Mouse (Mus musculus): ENCODE results near the gene Wnt6. TPM values are rescaled to one million over a fixed set of nuclear protein-coding genes. Genes with fewer than 3 reads are reported as not detected.
"Not testable (repeated sequence)": the region's sequence is repeated elsewhere in the genome, so short reads cannot be mapped to it uniquely, and the experiment has no call there.

Gene Wnt6
- polyA plus RNA-seq, 1 experiment from 2014 or later = 0.22 TPM

GRCm38 (mm10) chr1:74809007-74809406 is 37.3 kb downstream of the Wnt6 start:
- Histone ChIP-seq H3K9ac (ENCODE audit: low read depth, low read length) (no peak overlapping the region), H3K27me3 (replicated peaks; ENCODE audit: control insufficient read depth, insufficient read depth, low read length) (peaks cover 48% of the 10 kb centered on the region), H3K4me3 (ENCODE audit: low read length) (no peak overlapping the region), H3K4me1 (ENCODE audit: control insufficient read depth, insufficient read depth, low read length) (peaks cover 17% of the 10 kb centered on the region), H3K9me3 (ENCODE audit: control insufficient read depth, low read length) (no peaks in the 10 kb centered on the region), H3K36me3 (ENCODE audit: control insufficient read depth, insufficient read depth, low read length) (no peaks in the 10 kb centered on the region), H3K4me2 (ENCODE audit: low read depth, low read length) (no peak overlapping the region), H3K27ac (ENCODE audit: low read length) (no peak overlapping the region)
- 56% methylated on average over 10 of the region's 10 CpGs for WGBS
- no peak for ATAC-seq

GRCm38 (mm10) chr1:74814931-74815647 is 43.4 kb downstream of the Wnt6 start:
- no peak overlapping the region for H3K4me2 ChIP-seq (ENCODE audit: low read depth, low read length)
- H3K4me3 ChIP-seq (ENCODE audit: low read length) = no peak overlapping the region
- H3K27ac ChIP-seq (ENCODE audit: low read length) = no peak overlapping the region
- H3K9me3 ChIP-seq (ENCODE audit: control insufficient read depth, low read length) = no peaks in the 10 kb centered on the region
- WGBS = 76% methylated on average over 9 of the region's 9 CpGs
- H3K4me1 ChIP-seq (ENCODE audit: control insufficient read depth, insufficient read depth, low read length) = no peaks in the 10 kb centered on the region
- no peak for ATAC-seq
- H3K36me3 ChIP-seq (ENCODE audit: control insufficient read depth, insufficient read depth, low read length) = no peaks in the 10 kb centered on the region
- H3K9ac ChIP-seq (ENCODE audit: low read depth, low read length) = no peak overlapping the region
- 0 out of 2 replicates have a peak, but pooled peaks cover 2% of the 10 kb centered on the region for H3K27me3 ChIP-seq (replicated peaks; ENCODE audit: control insufficient read depth, insufficient read depth, low read length)

- H3K27me3 ChIP-seq (replicated peaks; ENCODE audit: control insufficient read depth, insufficient read depth, low read length); H3K9me3 ChIP-seq (ENCODE audit: control insufficient read depth, low read length); ATAC-seq; H3K27ac ChIP-seq (ENCODE audit: low read length); H3K4me3 ChIP-seq (ENCODE audit: low read length); H3K9ac ChIP-seq (ENCODE audit: low read depth, low read length); H3K4me1 ChIP-seq (ENCODE audit: control insufficient read depth, insufficient read depth, low read length); H3K36me3 ChIP-seq (ENCODE audit: control insufficient read depth, insufficient read depth, low read length); H3K4me2 ChIP-seq (ENCODE audit: low read depth, low read length): not testable (repeated sequence)
- WGBS = 89% methylated on average over 6 of the region's 6 CpGs
Measured at GRCm38 (mm10) chr1:74815965-74816364, 44.3 kb downstream of the Wnt6 start.

- H3K9me3 ChIP-seq (ENCODE audit: control insufficient read depth, low read length) = no peaks in the 10 kb centered on the region
- H3K4me2 ChIP-seq (ENCODE audit: low read depth, low read length) = peak overlapping the region; percentile 59
- WGBS = 5% methylated on average over 38 of the region's 38 CpGs
- H3K27ac ChIP-seq (ENCODE audit: low read length) = peak overlapping the region; percentile 93
- no peaks in the 10 kb centered on the region for H3K36me3 ChIP-seq (ENCODE audit: control insufficient read depth, insufficient read depth, low read length)
- ATAC-seq = peak; percentile 95
- H3K27me3 ChIP-seq (replicated peaks; ENCODE audit: control insufficient read depth, insufficient read depth, low read length) = no peaks in the 10 kb centered on the region
- peak overlapping the region; percentile 79 for H3K4me3 ChIP-seq (ENCODE audit: low read length)
- H3K9ac ChIP-seq (ENCODE audit: low read depth, low read length) = peak overlapping the region; percentile 93
- H3K4me1 ChIP-seq (ENCODE audit: control insufficient read depth, insufficient read depth, low read length) = no peaks in the 10 kb centered on the region
Measured at GRCm38 (mm10) chr1:74816612-74817199, 45.0 kb downstream of the Wnt6 start.

- Histone ChIP-seq H3K4me1 (ENCODE audit: control insufficient read depth, insufficient read depth, low read length) (no peaks in the 10 kb centered on the region), H3K4me3 (ENCODE audit: low read length) (peak overlapping the region; percentile 79), H3K9ac (ENCODE audit: low read depth, low read length) (peak overlapping the region; percentile 93), H3K4me2 (ENCODE audit: low read depth, low read length) (peak overlapping the region; percentile 59), H3K9me3 (ENCODE audit: control insufficient read depth, low read length) (no peaks in the 10 kb centered on the region), H3K27me3 (replicated peaks; ENCODE audit: control insufficient read depth, insufficient read depth, low read length) (no peaks in the 10 kb centered on the region), H3K36me3 (ENCODE audit: control insufficient read depth, insufficient read depth, low read length) (no peaks in the 10 kb centered on the region), H3K27ac (ENCODE audit: low read length) (peak overlapping the region; percentile 93)
- WGBS = 12% methylated on average over 14 of the region's 14 CpGs
- peak; percentile 47 for ATAC-seq
Measured at GRCm38 (mm10) chr1:74817219-74817618, 45.5 kb downstream of the Wnt6 start.

- no peak overlapping the region for H3K4me2 ChIP-seq (ENCODE audit: low read depth, low read length)
- H3K4me1 ChIP-seq (ENCODE audit: control insufficient read depth, insufficient read depth, low read length) = no peaks in the 10 kb centered on the region
- WGBS = 97% methylated on average over 1 of the region's 1 CpGs
- H3K36me3 ChIP-seq (ENCODE audit: control insufficient read depth, insufficient read depth, low read length) = no peaks in the 10 kb centered on the region
- H3K27ac ChIP-seq (ENCODE audit: low read length) = no peak overlapping the region
- no peak overlapping the region for H3K4me3 ChIP-seq (ENCODE audit: low read length)
- H3K27me3 ChIP-seq (replicated peaks; ENCODE audit: control insufficient read depth, insufficient read depth, low read length) = no peaks in the 10 kb centered on the region
- no peaks in the 10 kb centered on the region for H3K9me3 ChIP-seq (ENCODE audit: control insufficient read depth, low read length)
- ATAC-seq = no peak
- no peak overlapping the region for H3K9ac ChIP-seq (ENCODE audit: low read depth, low read length)
Measured at GRCm38 (mm10) chr1:74818509-74818908, 46.8 kb downstream of the Wnt6 start.

GRCm38 (mm10) chr1:74823598-74823997 is 51.9 kb downstream of the Wnt6 start:
- not testable (repeated sequence) for ATAC-seq

GRCm38 (mm10) chr1:74824518-74825302 is 53.0 kb downstream of the Wnt6 start:
- 37% methylated on average over 14 of the region's 14 CpGs for WGBS
- Histone ChIP-seq H3K27ac (ENCODE audit: low read length) (no peak overlapping the region), H3K27me3 (replicated peaks; ENCODE audit: control insufficient read depth, insufficient read depth, low read length) (no peaks in the 10 kb centered on the region), H3K9me3 (ENCODE audit: control insufficient read depth, low read length) (no peaks in the 10 kb centered on the region), H3K4me3 (ENCODE audit: low read length) (no peak overlapping the region), H3K36me3 (ENCODE audit: control insufficient read depth, insufficient read depth, low read length) (no peaks in the 10 kb centered on the region), H3K4me2 (ENCODE audit: low read depth, low read length) (no peak overlapping the region), H3K9ac (ENCODE audit: low read depth, low read length) (no peak overlapping the region), H3K4me1 (ENCODE audit: control insufficient read depth, insufficient read depth, low read length) (no peaks in the 10 kb centered on the region)
- ATAC-seq = no peak

More at GRCm38 (mm10) chr1:74823598-74823997, 51.9 kb downstream of the Wnt6 start:
- not testable (repeated sequence) for H3K36me3 ChIP-seq (ENCODE audit: control insufficient read depth, insufficient read depth, low read length); H3K27ac ChIP-seq (ENCODE audit: low read length); H3K9me3 ChIP-seq (ENCODE audit: control insufficient read depth, low read length); H3K4me2 ChIP-seq (ENCODE audit: low read depth, low read length); H3K9ac ChIP-seq (ENCODE audit: low read depth, low read length); H3K4me3 ChIP-seq (ENCODE audit: low read length); H3K27me3 ChIP-seq (replicated peaks; ENCODE audit: control insufficient read depth, insufficient read depth, low read length); H3K4me1 ChIP-seq (ENCODE audit: control insufficient read depth, insufficient read depth, low read length)
- 92% methylated on average over 4 of the region's 4 CpGs for WGBS

GRCm38 (mm10) chr1:74830061-74830460 is 58.4 kb downstream of the Wnt6 start:
- Histone ChIP-seq H3K27me3 (replicated peaks; ENCODE audit: control insufficient read depth, insufficient read depth, low read length) (no peaks in the 10 kb centered on the region), H3K36me3 (ENCODE audit: control insufficient read depth, insufficient read depth, low read length) (no peaks in the 10 kb centered on the region), H3K4me1 (ENCODE audit: control insufficient read depth, insufficient read depth, low read length) (no peaks in the 10 kb centered on the region), H3K4me2 (ENCODE audit: low read depth, low read length) (no peak overlapping the region), H3K4me3 (ENCODE audit: low read length) (no peak overlapping the region), H3K9me3 (ENCODE audit: control insufficient read depth, low read length) (no peaks in the 10 kb centered on the region), H3K27ac (ENCODE audit: low read length) (no peak overlapping the region), H3K9ac (ENCODE audit: low read depth, low read length) (no peak overlapping the region)
- WGBS = 84% methylated on average over 9 of the region's 9 CpGs
- ATAC-seq = no peak
